Mouse (Mus musculus) heart, embryonic 11.5 days (tissue): ENCODE measurements around the gene Ccdc6. TPM values are rescaled to one million over a fixed set of nuclear protein-coding genes. Genes with fewer than 3 reads are reported as not detected.

Experiments
- ATAC-seq: fragments of 200-750 bp; cut with Nextera tagmentation; replicated peaks from 2 replicates; pipeline ENCODE4 v1.8.0; 2017; ENCODE audit warnings: moderate library complexity; ENCODE audit not compliant: insufficient number of reproducible peaks, low FRiP score, low TSS enrichment
- H3K27ac ChIP-seq: fragments of 300-500 bp; sonication (generic); 2 replicates; pipeline ENCODE4 v1.5.1; 2014; ENCODE audit warnings: mild to moderate bottlenecking, low read depth, low read length
- H3K27me3 ChIP-seq: fragments of 300-500 bp; sonication (generic); 2 replicates; pipeline ENCODE4 v1.6.1; 2014; ENCODE audit warnings: mild to moderate bottlenecking, low read length, mixed read lengths; ENCODE audit not compliant: control insufficient read depth, insufficient read depth
- H3K36me3 ChIP-seq: fragments of 300-500 bp; sonication (generic); 2 replicates; pipeline ENCODE4 v1.6.1; 2014; ENCODE audit warnings: mild to moderate bottlenecking, low read length, moderate library complexity, mixed read lengths; ENCODE audit not compliant: control insufficient read depth, insufficient read depth
- H3K4me1 ChIP-seq: fragments of 300-500 bp; sonication (generic); 2 replicates; pipeline ENCODE4 v1.6.1; 2014; ENCODE audit warnings: low read length; ENCODE audit not compliant: control insufficient read depth, insufficient read depth
- H3K4me2 ChIP-seq: fragments of 300-500 bp; sonication (generic); 2 replicates; pipeline ENCODE4 v1.6.1; 2014; ENCODE audit warnings: mild to moderate bottlenecking, moderate library complexity
- H3K4me3 ChIP-seq: fragments of 300-500 bp; sonication (generic); 2 replicates; pipeline ENCODE4 v1.5.1; 2014; ENCODE audit warnings: low read depth, low read length
- H3K9ac ChIP-seq: fragments of 300-500 bp; sonication (generic); 2 replicates; pipeline ENCODE4 v1.6.1; 2014; ENCODE audit warnings: mild to moderate bottlenecking, low read depth, low read length, moderate library complexity
- H3K9me3 ChIP-seq: fragments of 300-500 bp; sonication (generic); replicated peaks from 2 replicates; pipeline ENCODE4 v1.6.1; 2016; ENCODE audit warnings: low read length; ENCODE audit not compliant: control insufficient read depth
- WGBS: fragments of 180-500 bp; shearing (Covaris S2); extraction: QIAGEN DNeasy Blood & Tissue Kit; methylation state at CpG from one replicate; pipeline ENCODE4 v1.1.7; 2014; ENCODE audit not compliant: insufficient replicate concordance; 5-methylcytosine and 5-hydroxymethylcytosine counted together
- polyA plus RNA-seq: library from polyadenylated mRNA; unstranded; fragments of >200 nt; fragmentation: Nextera tagmentation; extraction: Ambion mirVana; gene quantifications from 2 replicates; pipeline ENCODE4 v1.2.1, GENCODE M21; 2014

Gene Ccdc6
- polyA plus RNA-seq, 1 experiment from 2014 or later: 23.0 TPM

DNA sequence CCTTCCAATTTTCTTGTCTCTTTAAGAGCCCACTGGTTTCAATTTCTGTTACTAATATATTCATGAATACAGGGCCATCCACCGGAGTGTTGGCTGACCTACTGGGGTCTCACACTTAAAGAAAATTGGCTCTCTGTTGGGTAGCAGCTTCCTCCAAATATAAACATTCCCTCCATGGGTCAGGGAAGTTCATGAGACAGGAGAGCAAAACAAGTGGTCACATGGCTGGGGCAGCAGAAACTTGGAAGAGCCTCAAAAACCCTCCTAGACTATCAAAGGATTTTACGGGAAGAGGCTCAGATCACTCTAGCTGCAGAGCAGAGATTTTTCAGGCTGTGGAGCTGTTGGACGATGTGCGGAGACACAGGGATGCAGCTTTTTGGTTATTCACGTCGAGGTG lies 128.8 kb downstream of the Ccdc6 start:
- H3K27ac ChIP-seq: no peak overlapping the region
- no peaks in the 10 kb centered on the region for H3K27me3 ChIP-seq
- H3K4me2 ChIP-seq: no peak overlapping the region
- no peak overlapping the region for H3K9ac ChIP-seq
- H3K4me1 ChIP-seq: no peaks in the 10 kb centered on the region
- H3K36me3 ChIP-seq: no peaks in the 10 kb centered on the region
- H3K4me3 ChIP-seq: no peak overlapping the region
- 69% methylated on average over 6 of the region's 6 CpGs for WGBS
- ATAC-seq: no peak
- no peaks in the 10 kb centered on the region for H3K9me3 ChIP-seq

- no peaks in the 10 kb centered on the region for H3K27me3 ChIP-seq
- no peak overlapping the region for H3K4me3 ChIP-seq
- H3K9ac ChIP-seq: no peak overlapping the region
- no peak for ATAC-seq
- H3K4me1 ChIP-seq: no peaks in the 10 kb centered on the region
- no peaks in the 10 kb centered on the region for H3K9me3 ChIP-seq
- H3K36me3 ChIP-seq: no peaks in the 10 kb centered on the region
- H3K4me2 ChIP-seq: no peak overlapping the region
- no peak overlapping the region for H3K27ac ChIP-seq
These were observed 129.7 kb downstream of the Ccdc6 start for GRCm38 (mm10) chr10:70226608-70227007.

DNA sequence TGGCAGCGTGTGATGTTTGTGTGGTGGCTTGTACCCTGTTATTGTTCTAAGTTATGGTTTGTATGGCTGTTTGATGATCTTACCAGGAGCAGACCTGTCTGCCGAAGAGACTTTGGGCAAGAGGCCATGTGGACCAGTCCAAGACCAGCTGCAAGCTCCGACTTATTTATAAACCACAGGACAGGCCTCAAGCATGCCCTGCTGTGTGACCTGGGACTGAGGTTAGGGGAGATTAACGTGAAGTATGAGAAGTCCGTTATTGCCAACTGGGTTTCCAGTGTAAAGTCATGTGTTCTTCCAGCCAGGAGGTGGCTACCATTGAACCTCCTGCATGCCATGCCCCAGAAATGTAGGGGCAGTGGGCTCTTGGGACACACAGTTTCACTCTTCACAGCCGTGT lies 133.4 kb downstream of the Ccdc6 start:
- no peak for ATAC-seq
- no peak overlapping the region for H3K4me3 ChIP-seq
- no peaks in the 10 kb centered on the region for H3K4me1 ChIP-seq
- WGBS: 85% methylated on average over 6 of the region's 6 CpGs
- H3K27ac ChIP-seq: no peak overlapping the region
- H3K36me3 ChIP-seq: no peaks in the 10 kb centered on the region
- H3K9ac ChIP-seq: no peak overlapping the region
- no peak overlapping the region for H3K4me2 ChIP-seq
- no peaks in the 10 kb centered on the region for H3K27me3 ChIP-seq
- no peaks in the 10 kb centered on the region for H3K9me3 ChIP-seq

- no peaks in the 10 kb centered on the region for H3K27me3 ChIP-seq
- no peak overlapping the region for H3K4me3 ChIP-seq
- no peak overlapping the region for H3K27ac ChIP-seq
- no peak overlapping the region for H3K4me2 ChIP-seq
- no peaks in the 10 kb centered on the region for H3K9me3 ChIP-seq
- H3K4me1 ChIP-seq: peaks cover 4% of the 10 kb centered on the region; the same call in 1 of the 2 replicates
- 69% methylated on average over 2 of the region's 2 CpGs for WGBS
- no peak overlapping the region for H3K9ac ChIP-seq
- no peaks in the 10 kb centered on the region for H3K36me3 ChIP-seq
- no peak for ATAC-seq
These were observed 141.0 kb downstream of the Ccdc6 start for GRCm38 (mm10) chr10:70237936-70238335.

Other genes starting within 250 kb of the Ccdc6 start
- 0.49 and 0.77 TPM in 2 replicates for gene Mrln, start 107.5 kb downstream of the Ccdc6 start, polyA plus RNA-seq
- 0.53 and 0.79 TPM in 2 replicates for gene Slc16a9, start 148.0 kb downstream of the Ccdc6 start, polyA plus RNA-seq